Mouse (Mus musculus) left cerebral cortex, adult 8-10 months (tissue): Measurements from ENCODE around the gene Cyb561d2. TPM values are rescaled to one million over a fixed set of nuclear protein-coding genes. Genes with fewer than 3 reads are reported as not detected.

Source experiments
- DNase-seq, 2 experiments: peaks; one replicate each; pipeline ENCODE4 v3.0.0; 2022; ENCODE audit warnings: low spot score in 2 of 2
- total RNA-seq, 4 experiments: library from RNA; stranded (reverse); gene quantifications; 2 replicates each; pipeline ENCODE4 v1.2.4; 2022

Cyb561d2 gene
- total RNA-seq, 4 experiments from 2014 or later, result 16.3 to 20.6 (median 19.2) TPM

GRCm38 (mm10) chr9:107521711-107522399, 20.1 kb downstream of the Cyb561d2 start:
- DNase-seq, result no peak

- no peak for DNase-seq
These were observed 20.8 kb downstream of the Cyb561d2 start for GRCm38 (mm10) chr9:107521190-107521589.

GRCm38 (mm10) chr9:107520331-107520730, 21.7 kb downstream of the Cyb561d2 start:
- no peak for DNase-seq

DNA sequence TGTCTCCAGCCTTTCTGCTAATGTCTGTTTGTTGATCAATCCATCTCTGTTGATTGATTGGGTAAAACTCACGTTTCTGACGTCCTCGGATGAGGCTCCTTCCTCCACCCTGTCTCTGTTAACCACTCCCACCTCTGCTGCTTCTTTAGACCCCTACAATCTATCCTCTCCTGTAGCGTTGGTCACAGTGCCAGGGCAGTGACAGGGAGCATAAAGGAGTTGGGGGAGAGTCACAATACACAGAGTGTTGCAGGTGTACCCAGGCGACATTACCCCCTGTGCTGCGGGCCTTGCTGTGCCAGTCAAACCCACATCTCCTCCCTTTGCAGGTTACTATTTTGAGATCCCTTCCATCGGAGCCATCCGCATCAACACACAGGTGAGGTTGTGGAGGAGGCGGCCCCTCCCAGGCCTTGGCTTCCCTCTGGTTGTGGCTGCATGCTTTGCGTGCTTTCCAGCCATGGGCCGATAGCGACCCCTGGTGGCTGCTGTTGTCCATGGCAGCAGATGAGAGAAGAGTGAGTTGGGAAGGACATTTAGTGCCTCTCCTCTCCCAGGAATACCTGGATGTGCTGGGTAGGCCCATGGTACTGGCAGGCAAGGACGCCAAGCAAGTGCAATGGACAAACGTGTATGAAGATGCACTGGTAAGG, 27.6 kb downstream of the Cyb561d2 start:
- DNase-seq, result peak; percentile 57 to 92

DNA sequence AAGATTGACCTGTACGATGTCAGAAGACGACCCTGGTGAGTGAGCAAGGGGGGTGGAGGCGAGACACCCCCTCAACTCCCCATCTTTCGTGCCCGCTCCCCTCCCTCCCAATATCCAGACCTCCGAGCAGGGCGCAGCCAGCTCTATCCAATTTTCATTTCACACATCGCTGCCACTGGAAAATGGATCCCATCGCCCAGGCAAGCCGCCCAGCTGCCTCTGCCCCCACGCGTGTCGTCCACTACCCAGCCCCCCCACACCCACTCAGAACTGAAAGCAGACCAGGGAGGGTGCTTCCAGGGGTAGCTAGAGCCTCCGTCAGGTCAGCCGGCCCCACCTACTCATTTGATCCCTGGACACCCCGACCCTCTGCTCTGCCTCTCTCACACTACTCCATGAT, 29.7 kb downstream of the Cyb561d2 start:
- no peak for DNase-seq

DNA sequence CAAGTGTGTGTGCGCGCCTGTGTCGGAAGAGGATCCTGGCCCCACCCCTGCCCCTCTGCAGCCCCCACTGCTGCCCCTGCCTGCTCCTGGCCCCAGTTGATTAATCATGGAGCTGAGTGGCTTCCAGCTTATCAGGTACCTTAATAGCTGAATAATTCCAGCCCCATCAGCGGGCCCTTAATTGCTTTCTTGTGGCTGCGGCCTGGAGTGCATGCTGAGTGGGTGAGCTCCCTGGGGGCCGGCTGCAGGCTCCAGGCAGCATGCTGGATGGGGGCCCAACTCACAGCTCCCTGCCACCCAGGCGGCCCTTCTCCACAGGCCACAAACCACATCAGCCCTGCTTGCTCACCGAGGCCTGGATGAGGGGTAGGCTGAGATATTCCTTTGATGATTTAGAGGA, 30.6 kb downstream of the Cyb561d2 start:
- DNase-seq, result no peak

GRCm38 (mm10) chr9:107510384-107511100, 31.5 kb downstream of the Cyb561d2 start:
- DNase-seq, result no peak

DNA sequence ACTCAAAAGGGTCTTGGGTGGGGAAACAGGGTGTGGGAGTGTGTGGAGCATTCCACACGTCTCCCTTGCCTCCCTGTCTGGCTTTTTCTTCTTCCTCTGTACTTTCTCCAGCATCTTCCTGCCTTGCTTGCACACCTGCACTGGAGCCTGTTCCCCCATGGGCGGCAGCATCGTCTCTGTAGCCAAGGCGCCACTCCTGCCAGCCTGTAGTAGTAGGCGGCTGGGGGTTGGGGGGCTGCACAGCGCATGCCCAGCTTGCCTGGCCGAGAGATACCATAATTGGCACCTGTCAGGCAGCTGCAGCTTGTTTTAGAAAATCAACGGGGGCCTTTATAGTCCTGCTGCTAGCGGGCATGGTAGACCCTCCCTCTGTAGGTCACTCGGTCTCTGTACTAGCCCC, 33.7 kb downstream of the Cyb561d2 start:
- peak; percentile 32 to 65 for DNase-seq

GRCm38 (mm10) chr9:107504662-107505537, 37.1 kb downstream of the Cyb561d2 start:
- DNase-seq, result no peak

DNA sequence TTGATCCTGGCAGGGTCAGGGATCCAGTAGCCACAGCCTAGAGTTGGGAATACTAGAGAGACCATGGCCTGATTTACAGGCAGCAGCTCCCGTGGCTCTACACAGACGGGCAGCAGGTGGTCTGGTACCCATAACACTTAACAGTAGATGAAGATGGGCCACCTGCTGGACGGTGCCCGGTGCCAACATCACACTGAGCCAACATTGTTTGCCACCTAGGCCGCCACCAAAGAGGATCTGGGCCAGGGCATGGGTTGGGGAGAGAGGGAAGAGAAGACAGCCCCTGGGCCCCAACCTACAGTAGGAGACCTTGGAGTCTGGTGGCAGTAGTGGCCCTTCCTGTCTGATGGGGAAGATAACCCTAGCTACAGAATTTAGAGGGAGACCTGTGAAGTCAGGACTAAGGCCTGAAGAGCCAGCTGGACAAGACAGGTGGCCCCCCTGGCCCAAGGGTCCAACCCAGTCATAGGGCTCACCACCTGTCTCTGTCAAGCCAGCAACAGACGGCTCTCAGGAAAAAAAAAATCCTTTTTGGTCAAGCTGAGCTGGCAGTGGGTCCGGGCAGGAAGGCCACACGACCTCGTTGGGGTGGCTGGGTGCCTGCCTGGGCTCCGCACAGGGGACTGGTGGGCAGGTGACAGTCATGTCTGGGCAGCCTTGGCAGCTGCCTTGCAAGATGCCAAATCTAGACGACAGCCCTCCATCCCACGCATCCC, 39.7 kb downstream of the Cyb561d2 start:
- DNase-seq, result no peak

DNA sequence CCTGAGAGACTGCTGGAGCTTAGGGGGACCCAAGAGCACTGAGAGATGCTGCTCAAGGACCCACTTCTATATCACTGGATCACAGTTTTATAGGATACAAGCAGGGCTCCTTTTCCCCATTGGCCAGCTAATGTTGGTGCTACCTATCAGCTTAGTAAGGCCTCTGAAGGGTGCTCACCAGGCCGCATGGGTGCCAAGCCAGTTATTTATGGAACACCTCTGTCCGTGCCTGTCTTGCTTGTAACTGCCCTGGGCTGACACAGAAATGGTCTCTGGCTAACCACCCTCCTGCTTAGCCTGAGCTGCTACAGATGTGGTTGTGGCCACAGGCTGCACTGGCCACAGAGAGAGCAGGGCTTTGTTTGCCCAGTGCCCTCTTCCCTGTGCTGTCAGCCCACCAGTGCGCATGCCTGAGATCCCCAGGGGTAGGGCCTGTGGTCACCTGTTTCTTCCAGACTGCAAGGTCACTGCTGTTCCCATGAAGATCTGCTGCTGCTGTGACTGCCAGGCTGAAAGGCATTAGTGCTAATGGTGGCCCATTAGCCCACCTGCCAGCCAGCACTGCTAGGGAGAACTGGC, 41.2 kb downstream of the Cyb561d2 start:
- DNase-seq, result no peak

- no peak for DNase-seq
These were observed 45.6 kb downstream of the Cyb561d2 start for GRCm38 (mm10) chr9:107496359-107496758.

DNA sequence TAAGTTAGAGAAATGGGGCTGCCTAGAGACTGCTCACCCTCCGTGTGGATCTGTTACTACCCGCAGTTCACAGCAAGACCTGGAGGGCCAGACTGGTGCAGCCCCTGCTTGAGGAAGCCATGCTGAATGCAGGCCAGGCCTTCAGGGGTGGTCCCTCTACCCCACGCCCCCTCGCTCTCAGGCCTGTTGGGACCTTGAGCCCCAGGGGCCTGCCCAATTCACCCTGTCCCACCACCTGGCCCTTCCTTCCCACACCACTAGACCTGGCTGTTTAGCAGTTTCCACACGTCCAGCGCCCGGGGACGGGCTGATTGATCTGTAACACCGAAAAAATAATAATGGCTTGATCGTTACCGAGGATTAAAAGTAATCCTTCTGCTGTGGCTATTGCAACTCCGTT, 47.8 kb downstream of the Cyb561d2 start:
- no peak for DNase-seq

DNA sequence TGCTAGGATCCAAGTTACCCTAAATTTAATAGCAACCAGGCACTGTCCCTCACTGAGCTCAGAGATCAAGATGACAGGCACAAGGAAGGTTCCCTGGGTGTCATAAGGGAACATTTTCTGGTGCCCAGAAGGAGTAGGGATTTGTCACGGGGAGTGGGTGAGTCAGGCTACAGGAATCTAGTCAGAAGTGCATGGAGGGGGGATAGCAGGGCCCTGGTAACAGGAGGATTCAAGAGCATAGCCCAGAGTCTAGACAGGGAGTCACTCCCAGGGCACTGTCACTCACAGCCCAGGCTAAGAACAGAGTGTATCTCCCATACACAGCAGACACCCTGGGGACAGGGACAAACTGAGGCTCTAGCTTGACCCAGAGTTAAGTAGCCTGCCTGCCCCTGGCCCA, 48.5 kb downstream of the Cyb561d2 start:
- no peak for DNase-seq

- DNase-seq, result no peak
These were observed 51.4 kb downstream of the Cyb561d2 start for GRCm38 (mm10) chr9:107490625-107491024.

- DNase-seq, result no peak
These were observed 51.8 kb downstream of the Cyb561d2 start for GRCm38 (mm10) chr9:107490146-107490545.
